Mouse (Mus musculus) embryo, embryonic 11 days (tissue): ENCODE data around the gene C130050O18Rik.

Experiments
- DNase-seq: peaks from one replicate; pipeline ENCODE4 v3.0.0-alpha.2; 2015

The C130050O18Rik gene

GRCm38 (mm10) chr5:139429818-139430341 is 24.8 kb downstream of the C130050O18Rik start:
- DNase-seq = no peak

- DNase-seq = no peak
Measured at GRCm38 (mm10) chr5:139432333-139432732, 27.3 kb downstream of the C130050O18Rik start.

DNA sequence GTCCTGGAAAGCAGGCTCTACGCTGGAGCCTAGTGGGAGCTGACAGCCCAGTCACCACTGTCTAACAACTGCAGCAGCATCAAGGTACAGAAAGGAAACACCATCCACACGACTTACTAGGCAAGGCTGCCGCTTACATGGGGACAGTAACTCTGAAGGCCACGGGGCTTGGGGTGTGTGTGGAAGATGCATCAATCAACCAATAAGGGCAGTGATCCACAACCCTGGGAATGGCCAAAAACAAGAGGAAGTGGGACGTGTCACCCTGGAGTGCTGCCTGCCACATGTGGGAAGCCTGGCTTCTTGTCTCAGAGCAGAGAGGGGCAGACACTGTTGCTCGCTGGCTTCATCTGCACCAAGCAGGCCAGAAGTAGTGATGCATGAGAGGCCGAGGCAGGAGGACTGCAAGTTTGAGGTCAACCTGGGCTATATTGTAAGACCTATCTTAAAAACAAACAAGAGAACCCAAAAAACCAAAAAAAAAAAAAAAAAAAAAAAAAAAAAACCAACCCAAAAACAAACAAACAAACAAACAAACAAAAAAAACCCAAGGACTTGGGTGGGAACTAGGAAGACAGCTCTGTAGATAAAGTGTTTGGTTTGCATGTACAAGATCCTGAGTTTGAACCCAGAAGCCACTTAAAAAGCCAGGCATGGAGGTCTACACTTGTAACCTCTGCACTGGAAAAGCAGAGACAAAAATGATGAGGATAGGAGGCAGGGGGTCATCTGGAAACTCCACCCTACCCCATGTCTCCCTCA is 27.8 kb downstream of the C130050O18Rik start:
- DNase-seq = no peak

- DNase-seq = no peak
Measured at GRCm38 (mm10) chr5:139433842-139434568, 28.9 kb downstream of the C130050O18Rik start.

- DNase-seq = peak; percentile 58
Measured at GRCm38 (mm10) chr5:139434940-139435339, 29.9 kb downstream of the C130050O18Rik start.

DNA sequence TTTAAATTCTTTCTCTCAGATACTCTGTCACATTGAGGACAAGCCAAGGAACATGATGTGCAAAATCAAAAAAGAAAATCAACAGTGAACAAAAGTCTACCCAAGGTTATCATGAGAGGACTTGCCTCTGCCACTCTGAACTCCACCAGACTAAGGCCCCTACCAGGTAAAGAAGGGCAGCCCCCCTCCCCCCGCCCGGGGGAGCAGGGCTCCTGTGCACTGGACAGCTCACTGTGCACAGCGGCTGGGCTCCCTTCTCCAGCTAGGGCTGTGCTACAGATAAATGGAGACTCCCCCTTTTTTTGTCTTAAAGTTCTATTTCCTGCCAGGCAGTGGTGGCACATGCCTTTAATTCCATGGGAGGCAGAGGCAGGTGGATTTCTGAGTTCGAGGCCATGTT is 32.7 kb downstream of the C130050O18Rik start:
- DNase-seq = no peak

DNA sequence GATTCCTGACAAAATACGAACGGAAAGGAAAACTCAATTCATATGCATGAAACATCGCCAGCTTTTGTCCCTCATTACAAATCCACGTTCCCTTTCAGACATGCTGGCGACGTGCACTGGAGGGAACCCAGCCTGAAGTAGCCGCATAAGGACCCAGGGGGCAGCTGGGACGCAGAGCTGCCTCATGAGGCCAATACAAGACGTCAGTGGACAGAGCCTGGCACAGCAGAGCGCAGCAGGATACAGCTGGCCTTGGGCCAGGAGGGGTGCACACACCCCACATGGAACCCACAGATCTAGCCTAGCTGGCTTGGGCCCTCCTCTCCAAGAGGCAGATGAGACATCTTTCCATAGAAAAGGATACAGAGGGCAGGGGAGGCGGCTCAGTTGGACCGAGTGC is 33.4 kb downstream of the C130050O18Rik start:
- DNase-seq = no peak

DNA sequence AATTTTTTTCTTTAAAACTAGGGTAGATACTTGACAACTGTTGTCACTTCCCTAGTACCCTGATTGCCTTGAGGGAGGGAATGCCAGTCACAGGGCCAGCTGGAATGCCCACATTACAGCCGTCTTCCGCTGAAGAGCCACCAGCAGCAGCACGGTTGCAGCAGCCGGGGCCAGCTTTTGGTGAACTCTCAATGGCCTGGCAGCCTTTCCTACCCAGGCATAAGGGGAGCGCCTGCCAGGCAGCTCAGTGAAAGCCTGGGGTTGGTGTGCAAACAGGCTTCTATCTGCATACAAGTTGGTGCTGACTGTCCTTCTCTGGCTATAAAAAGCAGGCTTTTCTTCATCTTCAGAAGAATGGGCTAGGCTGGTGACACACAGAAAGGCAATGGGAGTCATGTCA is 35.4 kb downstream of the C130050O18Rik start:
- no peak for DNase-seq

DNA sequence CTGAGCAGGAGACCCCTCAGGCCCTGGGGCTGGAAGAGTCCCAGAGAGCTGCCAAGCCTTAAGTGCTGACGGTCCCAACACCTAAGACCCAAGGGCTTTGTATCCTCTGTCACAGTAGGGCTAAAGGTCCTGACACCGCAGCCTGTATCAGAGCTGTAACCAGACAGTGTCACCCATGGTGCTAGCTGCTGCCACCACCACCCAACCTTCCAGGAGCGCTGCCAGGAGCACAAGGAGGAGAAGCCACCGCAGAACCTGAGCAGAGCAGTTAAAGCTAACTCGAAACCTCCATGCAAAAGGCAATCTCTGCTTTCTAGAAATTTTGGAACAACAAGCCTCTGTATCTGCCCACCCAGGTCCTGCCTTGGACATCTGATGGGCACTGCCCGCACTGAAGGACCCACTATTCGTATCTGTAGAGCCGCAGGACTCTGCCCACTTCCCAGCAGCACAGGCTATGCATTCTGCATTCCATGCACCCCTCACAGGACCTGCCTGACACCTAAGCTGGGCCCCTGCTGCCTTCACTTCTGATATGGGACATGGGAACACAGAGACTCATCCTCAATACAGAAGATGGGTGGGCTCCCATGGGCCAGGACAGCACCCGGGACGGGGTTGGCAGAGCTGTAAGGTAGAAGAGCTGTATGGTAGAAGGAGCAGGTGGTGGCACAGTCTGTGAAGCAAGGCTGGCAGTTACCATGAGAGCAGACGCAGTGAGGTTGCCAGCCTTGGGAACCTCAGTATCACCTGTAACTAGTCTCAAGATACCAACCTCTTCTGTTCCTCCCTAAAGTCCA is 36.0 kb downstream of the C130050O18Rik start:
- no peak for DNase-seq

DNA sequence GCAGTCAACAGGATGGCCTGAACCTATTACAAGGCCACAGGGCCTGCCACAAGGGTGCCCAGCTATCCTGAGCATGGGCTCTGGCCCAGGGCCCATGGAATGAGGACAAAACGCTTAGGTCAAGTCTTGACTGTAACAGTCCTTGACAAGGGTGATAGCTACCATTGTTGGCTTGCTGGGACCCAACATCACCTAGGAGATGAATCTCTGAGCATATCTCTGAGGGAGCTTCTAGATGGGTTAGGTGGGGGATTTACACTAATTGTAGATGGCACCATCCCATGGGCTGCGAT is 36.6 kb downstream of the C130050O18Rik start:
- no peak for DNase-seq

DNA sequence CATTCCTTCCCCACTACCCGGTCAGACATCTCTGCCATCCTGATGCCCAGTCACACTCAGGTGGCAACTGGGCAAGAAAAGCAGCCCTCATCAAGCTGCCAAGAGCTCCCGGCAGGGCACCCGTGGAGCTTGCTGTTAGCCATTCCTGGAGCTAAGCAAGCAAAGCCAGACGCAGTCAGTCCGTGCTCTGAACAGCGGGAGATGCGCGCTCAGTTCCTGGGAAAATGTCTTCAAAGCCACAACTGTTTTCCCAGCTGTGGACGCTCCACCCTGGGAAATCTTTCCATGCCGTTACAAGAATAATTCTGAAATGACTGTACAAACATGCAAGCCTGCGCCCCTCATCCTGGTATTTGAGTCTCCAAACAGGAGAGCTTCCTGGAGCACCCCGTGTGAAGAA is 37.3 kb downstream of the C130050O18Rik start:
- peak; percentile 25 for DNase-seq

DNA sequence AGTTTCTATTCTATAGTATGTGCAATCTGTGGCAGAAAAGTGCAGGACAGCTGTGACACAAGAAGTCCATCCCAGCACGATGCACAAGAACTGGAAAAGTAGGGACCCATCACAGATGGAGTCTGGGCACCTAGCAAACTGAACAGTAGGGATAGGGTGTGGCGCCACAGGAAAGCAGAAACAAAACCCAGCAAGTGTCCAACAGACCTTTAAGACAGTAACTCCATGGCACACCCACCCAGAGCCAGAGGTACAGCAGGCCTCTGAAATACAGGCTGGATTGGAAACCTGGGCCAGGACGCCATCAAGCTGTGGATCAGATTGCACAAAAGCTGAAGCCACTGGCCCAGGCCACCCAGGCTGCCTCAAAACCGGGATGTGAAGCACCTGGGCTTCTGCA is 37.9 kb downstream of the C130050O18Rik start:
- no peak for DNase-seq

DNA sequence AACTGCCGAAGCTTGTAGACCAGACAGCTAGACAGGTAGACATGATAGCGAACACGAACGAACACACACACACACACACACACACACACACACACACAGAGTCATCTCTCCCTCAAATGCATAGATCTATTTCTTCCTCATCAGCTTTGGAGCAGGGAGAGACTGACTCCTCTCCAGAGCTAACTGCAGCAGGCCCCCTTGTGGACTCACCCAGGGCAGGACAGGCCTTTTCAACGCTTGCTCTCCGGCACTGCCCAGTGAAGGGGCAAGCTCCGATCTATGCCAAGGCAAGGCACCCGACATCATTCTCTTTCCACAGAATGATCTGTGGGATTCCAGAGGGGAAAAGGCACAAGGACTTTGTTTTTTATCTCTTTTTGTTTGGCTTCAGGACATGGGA is 40.2 kb downstream of the C130050O18Rik start:
- DNase-seq = no peak

DNA sequence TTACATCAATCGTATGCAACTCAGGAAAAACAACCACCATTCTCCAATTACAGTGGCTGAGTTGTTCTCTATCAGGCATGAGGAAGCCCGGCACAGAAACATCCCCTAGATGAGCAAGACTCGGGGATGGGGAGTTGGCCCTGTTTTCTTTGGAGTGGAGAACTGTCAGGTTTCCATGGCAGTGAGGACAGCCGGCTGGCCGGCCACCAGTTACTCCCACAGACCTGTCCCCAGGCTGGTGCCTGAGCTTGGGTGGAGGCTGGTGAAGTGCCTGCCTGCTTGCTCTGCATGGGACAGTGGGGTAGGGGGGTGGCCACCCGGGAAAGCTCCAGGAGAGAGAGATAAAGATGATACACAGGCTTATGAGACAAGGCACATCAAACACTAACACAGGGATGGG is 42.9 kb downstream of the C130050O18Rik start:
- DNase-seq = no peak

DNA sequence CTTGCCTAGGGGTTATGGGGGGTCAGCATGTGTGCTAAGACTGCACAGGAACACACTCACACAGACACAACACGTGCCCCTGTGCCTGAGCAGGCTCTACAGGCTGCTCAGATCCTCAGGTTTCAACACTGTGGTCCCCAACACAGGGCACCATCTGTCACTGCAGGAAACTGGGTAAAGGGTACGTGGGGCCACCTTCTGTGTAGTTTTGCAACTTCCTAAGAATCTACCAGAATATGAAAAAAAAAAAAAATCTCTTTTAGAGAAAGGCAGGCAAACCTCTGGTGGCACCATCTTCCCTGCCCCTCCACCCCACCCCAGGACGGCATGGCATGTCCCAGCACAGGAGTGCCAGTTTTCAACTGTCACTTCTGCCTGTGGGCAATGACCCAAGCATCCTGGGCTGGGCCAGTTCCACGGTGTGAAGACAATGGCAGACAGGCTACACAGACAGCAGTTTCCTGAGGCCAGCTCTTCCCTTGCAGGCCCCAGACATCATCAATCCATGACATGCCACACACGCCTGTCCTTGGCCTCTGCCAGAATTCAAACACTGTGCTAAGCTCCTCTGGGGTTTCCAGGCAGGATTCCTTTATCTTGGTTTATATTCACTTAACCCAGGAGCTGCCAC is 44.2 kb downstream of the C130050O18Rik start:
- no peak for DNase-seq

GRCm38 (mm10) chr5:139449926-139450325 is 44.8 kb downstream of the C130050O18Rik start:
- peak; percentile 26 for DNase-seq

DNA sequence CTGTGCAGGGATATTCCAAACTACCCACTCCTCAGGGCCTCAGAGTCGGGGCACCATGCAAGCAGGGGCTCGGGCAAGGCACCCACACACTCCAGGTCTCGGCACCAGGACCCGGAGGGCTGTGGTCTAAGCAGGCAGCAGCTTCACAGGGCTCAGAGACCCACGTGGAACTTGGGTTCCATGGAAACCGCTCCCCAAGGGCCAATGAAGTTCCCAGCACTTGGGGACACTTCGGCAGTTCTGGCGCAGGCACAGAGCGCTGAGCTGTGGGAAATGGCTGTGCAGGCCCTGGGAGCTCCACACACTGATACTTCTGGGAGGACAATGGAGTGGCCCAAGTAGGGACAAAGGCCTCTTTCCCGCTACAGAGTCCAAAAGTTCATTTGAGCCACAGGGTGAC is 48.0 kb downstream of the C130050O18Rik start:
- DNase-seq = no peak

DNA sequence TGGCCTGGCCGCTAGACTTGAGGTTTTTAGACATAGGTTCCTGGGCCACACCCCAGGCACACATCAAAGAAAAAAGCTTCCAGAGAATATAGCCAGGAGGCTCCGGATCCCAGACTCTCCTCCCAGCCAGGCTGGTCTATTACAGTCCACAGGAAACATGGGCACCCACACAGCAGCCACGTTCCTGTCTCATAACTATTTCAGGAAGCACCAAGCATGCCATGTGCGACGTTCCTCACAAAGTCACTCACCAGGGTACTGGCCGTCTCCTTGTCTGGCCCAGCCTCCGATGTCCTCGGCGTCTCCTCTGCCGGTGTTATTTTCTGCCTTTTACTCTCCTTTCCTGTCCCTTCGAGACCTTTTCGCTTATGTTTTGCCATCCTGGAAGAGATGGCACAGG is 50.1 kb downstream of the C130050O18Rik start:
- DNase-seq = no peak

- DNase-seq = no peak
Measured at GRCm38 (mm10) chr5:139457241-139457640, 52.2 kb downstream of the C130050O18Rik start.

GRCm38 (mm10) chr5:139459938-139460337 is 54.9 kb downstream of the C130050O18Rik start:
- DNase-seq = no peak

GRCm38 (mm10) chr5:139460384-139461067 is 55.4 kb downstream of the C130050O18Rik start, which contains the start of gene 3110082I17Rik:
3110082I17Rik (minus strand) TSS chr5:139460527.
- DNase-seq = peak; percentile 98

- DNase-seq = no peak
Measured at GRCm38 (mm10) chr5:139464874-139465273, 59.8 kb downstream of the C130050O18Rik start.
